Mouse (Mus musculus): Measurements from ENCODE around the gene Lmbr1. TPM values are rescaled to one million over a fixed set of nuclear protein-coding genes. Genes with fewer than 3 reads are reported as not detected.

Lmbr1 gene
- polyA plus RNA-seq (2014; fragmentation: Illumina TruSeq; extraction: RNeasy Lipid Tissue Mini Kit (QIAGEN cat#74804); ENCODE audit: low read depth, low replicate concordance), result 64.8 TPM

DNA sequence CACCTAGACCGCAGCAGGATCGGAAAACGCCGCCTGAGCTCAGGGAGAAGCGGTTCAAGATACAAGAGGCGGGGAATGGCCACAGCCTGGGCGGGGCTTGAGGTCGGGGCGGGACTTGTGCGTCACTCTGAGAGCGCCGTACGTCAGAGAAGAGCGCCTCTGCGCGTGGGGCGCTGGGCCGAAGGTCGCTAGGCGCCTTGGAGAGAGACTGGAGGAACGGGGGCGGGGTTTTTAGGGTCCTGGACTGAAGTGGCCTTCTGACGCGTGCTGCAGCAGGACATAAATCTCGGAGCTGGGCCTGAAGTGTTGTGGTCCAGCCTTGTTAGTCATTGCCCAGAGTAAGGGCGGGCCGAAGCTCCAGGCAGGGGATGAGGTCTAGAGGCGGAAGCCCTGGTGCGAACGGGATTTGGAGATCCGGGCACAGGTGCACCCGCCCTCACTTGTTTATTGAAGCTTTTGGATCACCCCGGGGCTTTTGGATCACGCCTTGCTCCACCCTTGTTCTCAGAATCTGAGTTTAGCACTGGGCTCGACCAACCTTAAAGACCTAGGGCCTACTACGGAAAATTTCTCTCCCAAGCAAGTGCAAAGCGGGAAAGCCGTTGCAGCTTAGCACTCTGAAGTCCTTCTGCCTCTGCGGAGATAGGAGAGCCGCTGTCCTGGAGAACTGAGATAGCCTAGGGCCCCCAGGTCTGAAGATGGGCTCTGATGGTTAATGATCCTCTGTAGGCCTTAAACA lies at the start of gene Lmbr1:
Gene Lmbr1, minus strand, starts transcription at position 93 of the 739 bp plus-strand sequence.

DNA sequence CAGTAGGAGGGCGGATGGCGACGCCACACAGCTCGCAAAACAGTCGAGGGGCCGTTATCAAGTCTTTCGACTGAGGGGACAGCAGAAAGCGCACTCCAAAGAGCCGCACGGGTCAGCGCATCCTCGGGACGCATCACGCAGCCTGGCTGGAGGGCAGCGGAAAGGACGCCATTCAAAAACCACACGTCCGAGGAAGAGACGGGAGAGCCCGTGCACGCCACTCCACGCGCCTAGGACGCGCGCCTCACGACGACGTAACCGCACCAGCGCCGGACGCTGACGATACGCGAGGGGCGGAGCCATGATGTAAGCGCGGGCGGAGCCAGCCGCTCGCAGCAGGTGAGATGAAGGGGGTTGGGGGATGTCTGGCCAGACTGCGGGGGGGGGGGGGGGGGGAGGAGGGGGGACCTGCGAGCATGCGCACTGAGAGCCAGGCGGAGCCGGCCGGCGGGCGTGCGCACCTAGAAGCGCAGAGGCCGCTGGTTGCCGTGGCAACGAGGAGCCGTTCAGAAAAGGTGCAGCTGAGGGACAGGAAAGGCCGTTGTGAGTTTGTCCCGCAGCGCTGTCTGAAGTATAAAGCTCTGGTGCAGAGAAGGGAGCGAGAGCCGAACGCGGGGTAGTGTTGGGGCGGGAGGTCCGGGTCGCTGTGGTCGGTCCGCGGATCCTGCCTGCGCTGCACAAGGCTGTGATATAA lies 182.5 kb downstream of the Lmbr1 start, which contains the start of gene Rnf32:
Gene Rnf32, plus strand, starts transcription at position 423 of the 694 bp plus-strand sequence.

Other genes with a start within 250 kb of the Lmbr1 start
- gene Rnf32, start 182.4 kb downstream of the Lmbr1 start, polyA plus RNA-seq (2014; fragmentation: Illumina TruSeq; extraction: RNeasy Lipid Tissue Mini Kit (QIAGEN cat#74804); ENCODE audit: low read depth, low replicate concordance), result 1,154 TPM
- gene Nom1, start 56.3 kb upstream of the Lmbr1 start, polyA plus RNA-seq (2014; fragmentation: Illumina TruSeq; extraction: RNeasy Lipid Tissue Mini Kit (QIAGEN cat#74804); ENCODE audit: low read depth, low replicate concordance), result 9.7 TPM
- gene Mnx1, start 100.1 kb upstream of the Lmbr1 start, polyA plus RNA-seq (2014; fragmentation: Illumina TruSeq; extraction: RNeasy Lipid Tissue Mini Kit (QIAGEN cat#74804); ENCODE audit: low read depth, low replicate concordance), result not detected
- 77.2 TPM for gene Ube3c, start 190.9 kb upstream of the Lmbr1 start, polyA plus RNA-seq (2014; fragmentation: Illumina TruSeq; extraction: RNeasy Lipid Tissue Mini Kit (QIAGEN cat#74804); ENCODE audit: low read depth, low replicate concordance)

Data from testis, adult 10 weeks (tissue).